Mouse (Mus musculus): ENCODE measurements around the gene Ap2s1. TPM values are rescaled to one million over a fixed set of nuclear protein-coding genes. Genes with fewer than 3 reads are reported as not detected.
"Not testable (repeated sequence)": the region's sequence is repeated elsewhere in the genome, so short reads cannot be mapped to it uniquely, and the experiment has no call there.

The Ap2s1 gene
- polyA plus RNA-seq, 1 experiment = 162 TPM

- Histone ChIP-seq H3K9me3 (ENCODE audit: control insufficient read depth, low read length) (no peaks in the 10 kb centered on the region), H3K4me1 (ENCODE audit: control insufficient read depth) (no peaks in the 10 kb centered on the region), H3K36me3 (ENCODE audit: control insufficient read depth) (no peaks in the 10 kb centered on the region), H3K27me3 (ENCODE audit: control insufficient read depth) (no peaks in the 10 kb centered on the region), H3K4me3 (replicated peaks) (no peak within 1 kb of the TSS)
- no peak for TF ChIP-seq GATA1 (IDR thresholded peaks at IDR 0.05; ENCODE audit: low read length)
- no peak for TF ChIP-seq TAL1 (IDR thresholded peaks at IDR 0.05; ENCODE audit: low read length)
These were observed 16.6 kb upstream of the Ap2s1 start, which contains the start of gene Ceacam9 for GRCm38 (mm10) chr7:16721629-16722028. Gene Ceacam9, plus strand, starts transcription at chr7:16721929.

GRCm38 (mm10) chr7:16722490-16722889, 15.7 kb upstream of the Ap2s1 start:
- H3K36me3 ChIP-seq (ENCODE audit: control insufficient read depth); H3K4me3 ChIP-seq (replicated peaks); H3K9me3 ChIP-seq (ENCODE audit: control insufficient read depth, low read length); H3K27me3 ChIP-seq (ENCODE audit: control insufficient read depth); H3K4me1 ChIP-seq (ENCODE audit: control insufficient read depth): not testable (repeated sequence)

DNA sequence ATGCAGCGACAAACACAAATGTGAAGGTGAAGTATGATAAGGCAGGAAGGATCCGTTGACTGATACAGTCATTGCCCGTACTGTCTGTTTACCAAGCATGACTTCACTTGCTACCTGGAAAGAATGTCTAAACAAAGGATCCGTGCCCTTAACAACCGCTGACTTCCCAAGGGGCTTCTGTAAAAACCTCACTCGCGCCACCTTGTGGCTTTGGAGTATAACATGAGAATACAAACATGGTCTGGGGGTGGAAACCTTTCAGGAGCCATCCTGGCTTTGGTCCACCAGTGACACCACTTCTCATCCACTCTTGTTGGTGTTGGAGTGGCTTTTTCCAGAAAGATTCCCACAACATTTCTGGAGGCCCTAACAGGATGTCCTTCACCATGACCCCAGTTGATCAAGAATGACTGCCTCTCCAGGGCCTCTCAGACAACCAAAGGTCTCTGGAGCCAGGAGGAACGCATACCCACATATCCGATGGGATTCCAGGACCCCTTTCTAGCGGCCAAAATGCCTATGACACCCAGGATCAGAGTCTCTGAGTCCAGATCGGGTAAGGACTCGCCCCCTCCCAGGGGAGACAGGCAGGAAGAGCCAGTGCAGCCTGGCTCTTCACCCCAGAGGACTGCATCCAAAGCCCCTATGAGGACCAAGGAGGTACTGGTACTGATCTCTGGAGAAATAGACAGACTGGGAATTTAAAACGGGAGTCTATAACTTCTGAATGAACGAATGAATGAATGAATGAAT, 9.4 kb upstream of the Ap2s1 start:
- Histone ChIP-seq H3K9me3 (ENCODE audit: control insufficient read depth, low read length) (no peaks in the 10 kb centered on the region), H3K4me3 (replicated peaks) (no peak overlapping the region), H3K27me3 (ENCODE audit: control insufficient read depth) (no peaks in the 10 kb centered on the region), H3K36me3 (ENCODE audit: control insufficient read depth) (no peaks in the 10 kb centered on the region), H3K4me1 (ENCODE audit: control insufficient read depth) (peaks cover 15% of the 10 kb centered on the region)
- TF ChIP-seq TAL1 (IDR thresholded peaks at IDR 0.05; ENCODE audit: low read length) (no peak), GATA1 (IDR thresholded peaks at IDR 0.05; ENCODE audit: low read length) (no peak)

DNA sequence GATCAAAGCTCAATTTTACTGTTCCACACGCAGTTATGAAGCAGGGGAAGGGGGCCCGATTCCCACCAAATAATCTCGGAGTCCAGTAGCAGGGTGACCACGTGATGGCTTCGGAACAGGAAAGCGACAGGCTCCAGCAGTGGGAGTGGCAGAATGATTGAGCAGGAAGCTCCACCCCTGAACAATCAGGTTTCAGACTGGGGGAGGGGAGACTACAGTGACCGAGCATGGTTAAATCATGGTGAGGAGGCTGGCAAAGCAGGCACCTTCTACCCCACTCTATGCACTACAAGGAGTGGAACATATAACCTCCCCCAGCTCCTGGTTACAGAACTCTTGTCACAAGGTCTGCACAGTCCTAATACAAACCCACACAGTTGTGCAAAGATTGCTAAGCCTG, 8.6 kb upstream of the Ap2s1 start:
- not testable (repeated sequence) for H3K9me3 ChIP-seq (ENCODE audit: control insufficient read depth, low read length); H3K4me3 ChIP-seq (replicated peaks); H3K27me3 ChIP-seq (ENCODE audit: control insufficient read depth); H3K36me3 ChIP-seq (ENCODE audit: control insufficient read depth)
- H3K4me1 ChIP-seq (ENCODE audit: control insufficient read depth) = peaks cover 18% of the 10 kb centered on the region

GRCm38 (mm10) chr7:16730791-16731190, 7.4 kb upstream of the Ap2s1 start:
- no peaks in the 10 kb centered on the region for H3K36me3 ChIP-seq (ENCODE audit: control insufficient read depth)
- no peaks in the 10 kb centered on the region for H3K9me3 ChIP-seq (ENCODE audit: control insufficient read depth, low read length)
- no peak overlapping the region for H3K4me3 ChIP-seq (replicated peaks)
- H3K4me1 ChIP-seq (ENCODE audit: control insufficient read depth) = peaks cover 18% of the 10 kb centered on the region
- TF ChIP-seq TAL1 (IDR thresholded peaks at IDR 0.05; ENCODE audit: low read length) = no peak
- no peak for TF ChIP-seq GATA1 (IDR thresholded peaks at IDR 0.05; ENCODE audit: low read length)
- H3K27me3 ChIP-seq (ENCODE audit: control insufficient read depth) = no peaks in the 10 kb centered on the region

- Histone ChIP-seq H3K9me3 (ENCODE audit: control insufficient read depth, low read length) (no peaks in the 10 kb centered on the region), H3K4me3 (replicated peaks) (no peak overlapping the region), H3K27me3 (ENCODE audit: control insufficient read depth) (no peaks in the 10 kb centered on the region), H3K36me3 (ENCODE audit: control insufficient read depth) (no peaks in the 10 kb centered on the region), H3K4me1 (ENCODE audit: control insufficient read depth) (peaks cover 18% of the 10 kb centered on the region)
- TF ChIP-seq TAL1 (IDR thresholded peaks at IDR 0.05; ENCODE audit: low read length) (no peak), GATA1 (IDR thresholded peaks at IDR 0.05; ENCODE audit: low read length) (no peak)
These were observed 6.3 kb upstream of the Ap2s1 start for GRCm38 (mm10) chr7:16731893-16732422.

- H3K4me1 ChIP-seq (ENCODE audit: control insufficient read depth) = peaks cover 37% of the 10 kb centered on the region
- peaks cover 26% of the 10 kb centered on the region for H3K36me3 ChIP-seq (ENCODE audit: control insufficient read depth)
- TF ChIP-seq TAL1 (IDR thresholded peaks at IDR 0.05; ENCODE audit: low read length) (no peak), GATA1 (IDR thresholded peaks at IDR 0.05; ENCODE audit: low read length) (no peak)
- peak overlapping the region; percentile 93 for H3K4me3 ChIP-seq (replicated peaks)
- no peaks in the 10 kb centered on the region for H3K9me3 ChIP-seq (ENCODE audit: control insufficient read depth, low read length)
- H3K27me3 ChIP-seq (ENCODE audit: control insufficient read depth) = no peaks in the 10 kb centered on the region
These were observed 571 bp upstream of the Ap2s1 start for GRCm38 (mm10) chr7:16737606-16738072.

GRCm38 (mm10) chr7:16739056-16739604, 920 bp downstream of the Ap2s1 start:
- Histone ChIP-seq H3K36me3 (ENCODE audit: control insufficient read depth) (peaks cover 40% of the 10 kb centered on the region), H3K27me3 (ENCODE audit: control insufficient read depth) (no peaks in the 10 kb centered on the region), H3K9me3 (ENCODE audit: control insufficient read depth, low read length) (no peaks in the 10 kb centered on the region), H3K4me3 (replicated peaks) (peak overlapping the region; percentile 93), H3K4me1 (ENCODE audit: control insufficient read depth) (peaks cover 37% of the 10 kb centered on the region)
- TF ChIP-seq GATA1 (IDR thresholded peaks at IDR 0.05; ENCODE audit: low read length) (no peak), TAL1 (IDR thresholded peaks at IDR 0.05; ENCODE audit: low read length) (no peak)

DNA sequence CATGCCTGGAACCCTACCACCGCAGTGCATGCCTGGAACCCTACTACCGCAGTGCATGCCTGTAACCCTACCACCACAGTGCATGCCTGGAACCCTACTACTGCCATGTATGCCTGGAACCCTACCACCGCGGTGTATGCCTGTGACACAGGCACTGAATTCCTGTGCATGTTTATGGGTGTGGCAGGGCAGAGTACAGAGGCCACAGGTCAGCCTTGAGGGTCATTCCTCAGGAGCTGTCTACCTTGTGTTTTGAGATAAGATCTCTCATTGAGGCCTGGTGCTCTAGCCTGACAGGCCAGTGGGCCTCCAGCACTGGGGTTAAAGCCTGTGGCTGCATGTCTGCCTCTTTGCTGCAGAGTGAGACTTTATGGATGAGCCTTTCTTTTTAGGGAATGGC, 7.2 kb downstream of the Ap2s1 start:
- no peak overlapping the region for H3K4me3 ChIP-seq (replicated peaks)
- H3K4me1 ChIP-seq (ENCODE audit: control insufficient read depth) = peaks cover 16% of the 10 kb centered on the region
- peaks cover 95% of the 10 kb centered on the region for H3K36me3 ChIP-seq (ENCODE audit: control insufficient read depth)
- no peak for TF ChIP-seq GATA1 (IDR thresholded peaks at IDR 0.05; ENCODE audit: low read length)
- TF ChIP-seq TAL1 (IDR thresholded peaks at IDR 0.05; ENCODE audit: low read length) = no peak
- no peaks in the 10 kb centered on the region for H3K27me3 ChIP-seq (ENCODE audit: control insufficient read depth)
- H3K9me3 ChIP-seq (ENCODE audit: control insufficient read depth, low read length) = no peaks in the 10 kb centered on the region

All from erythroblast, embryonic 14.5 days (primary cell).